Mouse (Mus musculus) monocyte, adult 2 months (primary cell): ENCODE measurements around the gene Hmcn2.

ENCODE experiments used
- DNase-seq, 2 experiments: peaks; one replicate each; pipeline ENCODE4 v3.0.0; 2022; ENCODE audit warnings: low spot score in 2 of 2, low read depth in 1 of 2

Hmcn2 gene

DNA sequence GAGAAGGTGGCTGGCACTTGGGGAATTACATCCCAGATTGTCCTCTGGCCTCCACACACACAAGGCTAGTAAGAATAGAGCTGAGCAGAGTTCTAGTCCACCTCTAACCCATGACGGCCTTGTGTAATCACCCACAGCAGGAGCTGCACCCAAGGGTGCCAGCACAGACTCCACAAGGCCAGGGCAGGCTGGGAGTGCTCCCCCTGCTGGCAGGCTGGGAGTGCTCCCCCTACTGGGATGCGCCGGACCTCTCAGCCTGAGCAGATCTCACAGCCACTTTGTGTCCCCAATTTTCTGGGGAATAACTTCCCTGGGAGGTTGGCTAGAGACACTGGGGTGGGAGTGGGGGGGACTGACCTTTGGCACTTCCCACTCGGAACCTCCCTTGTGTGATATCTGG lies 68.7 kb downstream of the Hmcn2 start:
- DNase-seq = no peak

- DNase-seq = no peak
Observed at GRCm38 (mm10) chr2:31416968-31417367, 102.8 kb downstream of the Hmcn2 start.

DNA sequence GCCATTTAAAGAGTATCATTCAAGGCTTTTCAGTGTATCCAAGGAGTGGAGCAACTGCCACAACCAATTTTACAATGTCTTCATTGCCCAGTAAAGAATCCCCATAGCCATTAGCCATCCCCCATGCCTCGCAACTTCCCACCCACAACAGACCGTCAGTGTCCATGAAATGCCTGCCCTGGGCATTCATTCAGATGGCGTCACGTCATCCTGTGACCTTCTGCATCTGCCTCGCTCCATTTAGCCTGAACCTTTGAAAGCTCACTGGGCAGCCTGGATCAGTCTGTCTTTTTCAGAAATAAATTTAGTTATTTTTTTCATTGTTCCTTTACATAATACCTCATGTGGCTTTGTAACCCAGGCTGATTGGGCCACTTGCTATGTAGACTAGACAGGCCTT lies 103.8 kb downstream of the Hmcn2 start:
- DNase-seq = no peak

GRCm38 (mm10) chr2:31418571-31418970 lies 104.4 kb downstream of the Hmcn2 start:
- DNase-seq = no peak

GRCm38 (mm10) chr2:31420914-31421313 lies 106.7 kb downstream of the Hmcn2 start:
- DNase-seq = no peak

DNA sequence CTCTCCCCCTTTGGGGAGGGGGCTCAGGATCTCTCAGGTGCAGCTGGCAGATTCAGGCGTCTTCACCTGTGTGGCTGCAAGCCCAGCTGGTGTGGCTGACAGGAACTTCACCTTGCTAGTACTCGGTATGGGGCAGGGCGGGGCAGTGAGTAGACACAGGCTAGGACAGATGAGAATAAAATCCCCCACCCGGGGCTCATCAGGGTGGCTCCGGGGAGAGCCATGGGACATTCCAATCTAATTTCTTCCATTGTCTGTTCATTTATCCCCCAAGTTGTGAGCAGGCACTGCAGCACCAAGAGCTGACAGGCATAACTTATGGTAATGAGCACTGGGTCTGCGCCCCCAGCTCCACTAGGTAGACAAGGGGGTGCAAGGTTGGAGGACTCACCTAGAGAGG lies 108.4 kb downstream of the Hmcn2 start:
- DNase-seq = no peak

DNA sequence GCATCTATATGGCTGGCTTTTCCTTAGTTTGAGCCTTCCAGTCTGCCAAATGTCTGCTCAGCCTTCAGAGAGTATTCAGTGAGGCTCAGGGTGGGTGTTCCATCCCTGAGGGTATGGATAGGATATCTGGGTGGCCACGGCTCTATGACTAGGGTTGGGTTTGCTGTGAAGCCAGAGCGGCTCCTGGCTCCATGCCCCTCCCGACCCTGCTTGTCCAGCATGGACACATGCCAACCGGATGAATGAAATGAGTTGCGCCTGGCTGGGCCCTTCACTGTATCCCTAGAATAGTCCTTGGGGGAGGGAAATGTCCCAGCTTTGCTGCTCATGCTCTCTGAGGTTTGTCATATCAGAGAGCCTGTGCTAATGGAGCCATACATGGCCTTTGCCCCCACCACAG lies 117.3 kb downstream of the Hmcn2 start:
- no peak for DNase-seq

DNA sequence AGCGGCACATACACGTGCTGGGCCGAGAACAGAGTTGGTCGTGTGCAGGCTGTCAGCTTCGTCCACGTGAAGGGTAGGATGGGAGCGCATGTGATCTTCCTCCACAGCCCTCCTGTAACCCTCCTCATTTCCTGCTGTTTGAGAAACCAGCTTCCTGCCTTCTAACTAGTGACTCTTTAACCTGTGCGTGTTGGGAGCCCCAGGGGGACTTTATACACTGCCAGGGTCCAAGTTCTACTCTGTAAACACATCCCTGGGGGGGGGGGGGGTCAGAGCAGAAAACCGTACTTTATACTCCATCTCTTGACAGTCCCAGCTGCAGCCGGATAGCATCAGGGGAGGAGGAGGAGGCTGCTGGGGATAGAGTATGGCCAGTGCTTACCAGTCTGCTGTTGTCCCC lies 120.5 kb downstream of the Hmcn2 start:
- no peak for DNase-seq

- DNase-seq = peak in 1 of 2 experiments; percentile 41
Observed at GRCm38 (mm10) chr2:31435567-31435966, 121.4 kb downstream of the Hmcn2 start.

GRCm38 (mm10) chr2:31437480-31438245 lies 123.4 kb downstream of the Hmcn2 start:
- no peak for DNase-seq

DNA sequence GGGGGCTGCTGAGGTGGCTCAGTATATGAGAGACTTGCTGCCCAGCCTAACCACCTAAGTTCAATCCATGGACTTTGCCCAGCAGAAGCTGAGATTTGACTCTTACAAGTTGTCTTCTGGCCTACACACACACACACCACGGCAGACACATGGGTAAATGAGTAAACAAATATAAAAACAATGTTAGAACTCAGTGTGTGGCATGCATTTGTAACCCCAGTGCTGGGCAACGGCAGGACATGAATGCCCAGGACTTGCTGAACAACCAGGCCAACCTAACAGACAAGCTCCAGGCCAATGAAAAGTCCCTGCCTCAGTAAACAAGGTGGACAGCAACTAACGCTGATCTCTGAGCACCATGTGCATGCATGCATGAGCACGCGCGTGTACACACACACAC lies 125.4 kb downstream of the Hmcn2 start:
- no peak for DNase-seq

DNA sequence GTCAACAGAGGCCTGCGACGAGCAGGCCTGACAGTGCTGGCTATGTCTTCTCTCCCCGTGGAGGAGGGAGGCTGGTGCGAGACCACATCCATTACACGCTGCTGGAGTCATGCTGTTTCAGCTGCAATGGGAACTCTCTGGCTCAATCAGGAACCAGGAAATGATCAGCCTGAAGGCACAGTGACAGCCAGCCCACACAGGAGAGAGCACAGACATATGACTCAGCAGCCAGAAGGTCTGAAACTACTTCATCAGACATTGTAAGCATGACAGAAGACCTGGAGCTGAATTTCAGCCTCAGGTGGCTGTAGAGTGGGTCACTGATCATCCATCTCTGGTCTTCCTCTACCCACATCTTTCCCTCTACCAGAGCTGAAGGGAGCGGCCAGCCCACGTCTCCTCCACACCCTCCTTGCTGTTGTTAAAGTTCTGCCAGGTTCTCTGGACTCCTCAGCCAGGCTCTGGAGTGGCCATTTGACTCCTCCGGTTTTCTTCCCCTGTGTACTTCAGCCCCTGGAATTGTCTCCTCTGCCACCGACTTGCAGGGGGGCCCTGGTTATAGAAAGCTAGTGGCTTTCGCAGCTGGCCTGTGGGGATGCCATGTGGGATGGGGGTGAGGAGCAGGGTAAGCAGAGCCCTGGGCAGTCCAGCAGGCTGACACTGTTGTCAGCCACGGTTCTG lies 128.4 kb downstream of the Hmcn2 start:
- DNase-seq = peak in 1 of 2 experiments; percentile 18

DNA sequence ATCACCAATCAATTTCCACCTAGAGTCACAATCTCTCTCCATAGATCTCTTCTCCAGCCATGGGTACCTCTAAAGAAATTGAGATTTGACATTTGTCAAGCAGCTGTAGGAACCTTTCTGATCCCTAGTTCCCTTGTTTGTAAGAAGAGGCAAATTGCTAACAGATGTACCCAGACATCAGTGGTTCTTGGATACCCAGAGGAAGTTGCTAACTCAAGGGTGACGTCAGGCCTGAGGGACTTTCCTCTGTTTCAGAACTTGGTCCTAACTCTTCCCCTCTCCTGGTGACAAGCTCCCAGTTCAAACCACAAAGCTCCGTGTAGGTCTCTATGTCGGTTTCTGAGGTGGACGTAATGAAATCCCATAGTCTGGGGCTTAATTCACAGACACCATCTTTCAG lies 131.8 kb downstream of the Hmcn2 start:
- peak; percentile 48 to 72 for DNase-seq

DNA sequence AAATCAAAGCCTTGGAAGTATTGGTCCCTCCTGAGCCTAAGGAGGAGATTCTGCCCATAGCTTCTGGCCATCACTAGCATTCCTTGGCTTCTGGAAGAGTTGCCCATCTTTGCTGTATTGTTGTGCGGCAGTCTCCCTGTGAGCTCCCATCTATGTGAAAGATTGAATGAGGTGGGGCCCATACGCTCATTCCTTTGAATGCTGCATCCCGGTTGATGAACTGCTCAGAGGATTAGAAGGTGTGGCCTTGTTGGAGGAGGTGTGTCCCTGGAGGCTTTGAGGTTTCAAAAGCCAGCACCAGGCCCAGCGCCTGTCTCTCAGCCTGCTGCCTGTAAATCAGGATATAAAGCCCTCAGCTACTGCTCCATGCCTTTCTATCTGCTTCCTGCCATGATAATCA lies 132.2 kb downstream of the Hmcn2 start:
- DNase-seq = no peak

DNA sequence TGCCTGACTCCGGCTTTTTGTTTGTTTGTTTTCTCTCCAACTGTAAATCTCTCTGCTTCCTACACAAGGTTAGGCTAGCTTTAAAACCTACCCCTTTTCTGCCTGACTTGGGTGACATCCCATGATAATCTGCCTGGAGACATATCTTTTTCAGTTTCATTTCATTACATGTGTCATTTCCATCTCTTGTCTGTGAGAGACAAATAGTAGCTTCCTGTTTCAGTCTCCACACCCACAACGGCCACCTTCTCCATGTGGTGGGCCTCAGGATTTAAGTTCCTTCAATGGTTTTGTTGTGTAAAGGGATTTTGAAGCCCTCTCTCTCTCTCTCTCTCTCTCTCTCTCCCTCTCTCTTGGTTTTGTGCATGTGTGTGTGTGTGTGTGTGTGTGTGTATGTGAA lies 133.3 kb downstream of the Hmcn2 start:
- DNase-seq = peak; percentile 30 to 52

DNA sequence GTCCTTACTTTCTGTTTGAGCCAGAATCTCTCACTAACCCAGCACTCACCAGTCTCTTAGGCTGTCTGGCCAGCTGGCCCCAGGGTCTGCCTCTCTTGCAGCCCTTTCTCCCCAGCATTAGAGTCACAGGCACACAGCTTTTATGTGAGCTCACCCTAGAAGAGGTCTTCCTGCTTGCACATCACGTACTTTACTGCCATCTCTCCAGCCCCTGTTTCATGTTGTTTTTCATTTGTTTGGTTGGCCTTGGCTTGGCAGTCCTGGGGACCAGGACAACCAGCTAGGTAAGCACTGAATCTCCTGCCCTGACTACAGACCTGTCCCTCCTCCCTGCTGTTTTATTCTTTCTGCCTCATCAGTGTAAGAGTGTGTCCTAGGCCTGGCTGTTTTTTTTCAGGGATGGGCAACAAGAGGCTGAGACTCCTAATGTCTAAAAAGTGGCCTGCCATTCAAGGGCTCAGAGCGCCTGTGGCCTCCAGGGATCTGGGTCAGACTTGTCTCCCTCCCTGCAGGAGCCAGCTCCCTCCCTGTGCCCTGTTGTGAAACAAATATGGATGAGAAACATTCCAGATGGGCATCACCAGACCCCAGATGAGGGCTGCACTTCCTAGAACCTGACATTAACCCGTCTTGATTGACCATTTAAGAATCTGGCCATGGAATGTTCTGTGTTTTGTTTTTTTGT lies 134.7 kb downstream of the Hmcn2 start:
- DNase-seq = no peak

GRCm38 (mm10) chr2:31449441-31449815 lies 135.2 kb downstream of the Hmcn2 start:
- DNase-seq = no peak

DNA sequence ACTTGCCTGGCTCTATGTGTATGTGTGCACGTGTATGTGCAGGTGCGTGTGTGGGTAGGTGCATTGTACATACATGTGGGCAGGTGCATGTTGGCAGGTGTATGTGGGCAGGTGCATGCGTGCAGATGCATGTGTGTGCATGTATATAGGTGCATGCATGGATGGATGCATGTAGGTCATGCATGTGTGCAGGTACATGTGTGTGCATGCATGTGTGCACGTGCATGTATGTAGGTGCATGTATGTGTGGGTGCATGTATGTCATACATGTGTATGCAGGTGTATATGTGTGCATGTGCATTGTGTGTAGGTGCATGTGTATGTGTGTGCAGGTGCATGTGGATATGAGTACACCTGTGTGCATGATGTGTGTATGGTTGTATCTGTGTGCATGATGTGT lies 135.7 kb downstream of the Hmcn2 start:
- no peak for DNase-seq

DNA sequence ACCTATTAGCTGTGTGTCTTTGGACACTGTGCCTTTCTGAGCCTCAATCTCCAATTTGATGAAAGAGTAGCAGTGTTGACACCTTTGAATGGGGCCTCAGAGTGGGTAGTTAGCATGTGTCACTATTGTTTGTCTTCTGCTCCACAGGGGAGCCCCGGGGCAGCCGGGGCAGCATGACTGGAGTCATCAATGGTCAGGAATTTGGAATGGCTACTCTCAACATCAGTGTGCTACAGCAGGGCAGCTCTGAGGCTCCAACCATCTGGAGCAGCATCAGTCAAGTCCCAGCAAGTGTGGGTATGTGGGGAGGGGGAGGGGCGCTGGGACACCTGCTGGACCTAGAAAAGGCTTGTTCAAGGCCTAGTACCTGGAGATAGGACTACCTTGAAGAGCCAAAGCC lies 136.4 kb downstream of the Hmcn2 start:
- DNase-seq = no peak

- DNase-seq = no peak
Observed at GRCm38 (mm10) chr2:31451530-31451929, 137.3 kb downstream of the Hmcn2 start.

DNA sequence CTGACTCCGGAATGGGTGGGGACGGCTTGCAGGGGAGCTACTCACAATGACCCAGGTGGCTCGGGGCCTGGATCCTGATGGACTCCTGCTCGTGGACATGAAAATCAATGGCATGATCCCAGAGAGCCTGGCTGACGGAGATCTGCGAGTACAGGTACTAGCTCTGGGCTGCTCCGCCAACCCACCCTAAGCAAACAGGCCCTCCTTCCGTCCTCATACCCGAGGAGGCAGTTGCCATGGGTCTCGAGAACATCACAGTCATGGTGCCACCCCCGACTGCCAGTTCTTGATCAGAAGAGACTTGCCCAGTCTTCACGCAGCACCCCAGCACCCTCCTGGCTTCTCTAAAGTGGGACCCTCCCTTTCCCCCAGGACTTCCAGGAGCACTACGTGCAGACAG lies 138.8 kb downstream of the Hmcn2 start:
- DNase-seq = no peak

DNA sequence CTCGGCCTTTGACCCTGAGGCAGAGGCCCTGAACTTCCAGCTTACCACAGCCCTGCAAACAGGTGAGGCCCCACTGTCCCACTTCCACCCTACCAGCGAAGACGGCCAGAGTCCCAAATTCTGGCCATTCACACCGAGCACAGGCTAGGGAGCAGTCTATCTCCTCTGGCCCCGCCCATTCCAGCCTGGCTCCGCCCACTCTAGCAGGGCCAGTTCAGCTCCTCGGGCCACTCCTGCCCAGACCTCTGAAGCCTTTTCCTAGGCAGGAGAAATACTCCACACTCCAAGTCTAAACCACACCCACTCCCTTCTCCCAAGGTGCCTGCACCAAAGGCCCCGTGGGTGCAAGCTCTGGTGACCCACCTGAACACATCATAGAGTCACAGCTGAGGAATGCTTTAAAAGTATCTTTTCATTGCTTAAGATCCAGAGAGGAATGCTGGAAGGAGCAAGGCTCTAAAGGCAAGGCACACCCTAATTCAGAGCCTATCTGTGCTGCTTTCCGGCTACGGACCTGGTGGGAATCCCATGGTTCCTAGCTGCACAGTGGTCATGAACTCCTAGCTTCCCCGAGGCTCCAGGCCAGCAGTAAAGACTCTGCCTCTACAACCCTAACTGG lies 139.5 kb downstream of the Hmcn2 start:
- no peak for DNase-seq
